Mouse (Mus musculus) forebrain, embryonic 10.5 days (tissue): Measurements from ENCODE around the gene Samd10. TPM values are rescaled to one million over a fixed set of nuclear protein-coding genes. Genes with fewer than 3 reads are reported as not detected.

Source experiments
- DNase-seq: peaks from one replicate; pipeline ENCODE4 v3.0.0-alpha.2; 2017; ENCODE audit warnings: low spot score; ENCODE audit errors: extremely low spot score
- H3K27ac ChIP-seq: fragments of 300-500 bp; sonication (generic); 2 replicates; pipeline ENCODE4 v1.5.1; 2016; ENCODE audit warnings: mild to moderate bottlenecking
- H3K27me3 ChIP-seq: fragments of 300-500 bp; sonication (generic); 2 replicates; pipeline ENCODE4 v1.6.1; 2016; ENCODE audit warnings: mild to moderate bottlenecking; ENCODE audit not compliant: poor library complexity, severe bottlenecking
- H3K36me3 ChIP-seq: fragments of 300-500 bp; sonication (generic); replicated peaks from 2 replicates; pipeline ENCODE4 v1.6.1; 2016; ENCODE audit warnings: mild to moderate bottlenecking, moderate library complexity
- H3K4me1 ChIP-seq: fragments of 300-500 bp; sonication (generic); 2 replicates; pipeline ENCODE4 v1.6.1; 2016
- H3K4me3 ChIP-seq: fragments of 300-500 bp; sonication (generic); 2 replicates; pipeline ENCODE4 v1.5.1; 2016; ENCODE audit warnings: mild to moderate bottlenecking, moderate library complexity
- H3K9me3 ChIP-seq: fragments of 300-500 bp; sonication (generic); 2 replicates; pipeline ENCODE4 v1.6.1; 2016; ENCODE audit warnings: mild to moderate bottlenecking, moderate library complexity
- WGBS: fragments of 180-500 bp; shearing (Covaris S2); methylation state at CpG from one replicate; pipeline ENCODE4 v1.1.7; 2016; 5-methylcytosine and 5-hydroxymethylcytosine counted together
- polyA plus RNA-seq: library from polyadenylated mRNA; unstranded; fragments of >200 nt; fragmentation: Nextera tagmentation; extraction: Ambion mirVana; gene quantifications from 2 replicates; pipeline ENCODE4 v1.2.1, GENCODE M21; 2016

The Samd10 gene
- 31.0 and 31.6 TPM in 2 replicates for polyA plus RNA-seq

GRCm38 (mm10) chr2:181598454-181599351, at the start of gene Samd10:
Gene Samd10, minus strand, starts transcription at chr2:181599212.
- no peaks in the 10 kb centered on the region for H3K9me3 ChIP-seq
- peak within 1 kb of the TSS; percentile 87 for H3K4me3 ChIP-seq
- H3K27me3 ChIP-seq: peaks cover 3% of the 10 kb centered on the region; the same call in 1 of the 2 replicates
- peak within 1 kb of the TSS; percentile 94 for H3K27ac ChIP-seq
- peak; percentile 62 for DNase-seq
- under 1% methylated on average over 71 of the region's 71 CpGs for WGBS
- peaks cover 16% of the 10 kb centered on the region for H3K36me3 ChIP-seq
- peaks cover 48% of the 10 kb centered on the region for H3K4me1 ChIP-seq

- no peak overlapping the region for H3K4me3 ChIP-seq
- 95% methylated on average over 6 of the region's 6 CpGs for WGBS
- DNase-seq: no peak
- no peaks in the 10 kb centered on the region for H3K4me1 ChIP-seq
- no peaks in the 10 kb centered on the region for H3K9me3 ChIP-seq
- no peak overlapping the region for H3K27ac ChIP-seq
- peaks cover 96% of the 10 kb centered on the region for H3K36me3 ChIP-seq
- no peaks in the 10 kb centered on the region for H3K27me3 ChIP-seq
These were observed 47.8 kb upstream of the Samd10 start for GRCm38 (mm10) chr2:181646626-181647472.

GRCm38 (mm10) chr2:181645666-181646065, 46.7 kb upstream of the Samd10 start:
- Histone ChIP-seq H3K4me1 (no peaks in the 10 kb centered on the region), H3K4me3 (no peak overlapping the region), H3K27me3 (no peaks in the 10 kb centered on the region), H3K9me3 (no peaks in the 10 kb centered on the region), H3K36me3 (peaks cover 96% of the 10 kb centered on the region), H3K27ac (no peak overlapping the region)
- DNase-seq: no peak
- WGBS: 91% methylated on average over 3 of the region's 3 CpGs

GRCm38 (mm10) chr2:181644361-181644760, 45.3 kb upstream of the Samd10 start:
- H3K4me1 ChIP-seq: no peaks in the 10 kb centered on the region
- no peaks in the 10 kb centered on the region for H3K9me3 ChIP-seq
- no peak overlapping the region for H3K27ac ChIP-seq
- H3K4me3 ChIP-seq: no peak overlapping the region
- DNase-seq: peak; percentile 39
- H3K36me3 ChIP-seq: peaks cover 96% of the 10 kb centered on the region
- 91% methylated on average over 2 of the region's 2 CpGs for WGBS
- H3K27me3 ChIP-seq: no peaks in the 10 kb centered on the region

GRCm38 (mm10) chr2:181635865-181636264, 36.9 kb upstream of the Samd10 start:
- Histone ChIP-seq H3K27me3 (no peaks in the 10 kb centered on the region), H3K4me1 (no peaks in the 10 kb centered on the region), H3K27ac (no peak overlapping the region), H3K4me3 (no peak overlapping the region), H3K36me3 (peaks cover 94% of the 10 kb centered on the region), H3K9me3 (no peaks in the 10 kb centered on the region)
- WGBS: 95% methylated on average over 3 of the region's 3 CpGs
- DNase-seq: no peak

- DNase-seq: no peak
- Histone ChIP-seq H3K36me3 (peaks cover 84% of the 10 kb centered on the region), H3K4me3 (no peak overlapping the region), H3K27ac (no peak overlapping the region), H3K4me1 (no peaks in the 10 kb centered on the region), H3K27me3 (no peaks in the 10 kb centered on the region), H3K9me3 (no peaks in the 10 kb centered on the region)
- 98% methylated on average over 6 of the region's 6 CpGs for WGBS
These were observed 33.6 kb upstream of the Samd10 start for GRCm38 (mm10) chr2:181632624-181633023.

- H3K27me3 ChIP-seq: no peaks in the 10 kb centered on the region
- no peaks in the 10 kb centered on the region for H3K4me1 ChIP-seq
- H3K9me3 ChIP-seq: no peaks in the 10 kb centered on the region
- H3K4me3 ChIP-seq: no peak overlapping the region
- peaks cover 77% of the 10 kb centered on the region for H3K36me3 ChIP-seq
- H3K27ac ChIP-seq: no peak overlapping the region
- no peak for DNase-seq
These were observed 29.5 kb upstream of the Samd10 start for GRCm38 (mm10) chr2:181628471-181628870.

GRCm38 (mm10) chr2:181623401-181623800, 24.4 kb upstream of the Samd10 start:
- Histone ChIP-seq H3K36me3 (peaks cover 85% of the 10 kb centered on the region), H3K27ac (no peak overlapping the region), H3K4me1 (no peaks in the 10 kb centered on the region), H3K4me3 (no peak overlapping the region), H3K9me3 (no peaks in the 10 kb centered on the region), H3K27me3 (no peaks in the 10 kb centered on the region)
- DNase-seq: no peak

- Histone ChIP-seq H3K9me3 (no peaks in the 10 kb centered on the region), H3K4me1 (no peaks in the 10 kb centered on the region), H3K27ac (no peak overlapping the region), H3K4me3 (no peak overlapping the region), H3K27me3 (no peaks in the 10 kb centered on the region), H3K36me3 (peaks cover 80% of the 10 kb centered on the region)
- 87% methylated on average over 5 of the region's 5 CpGs for WGBS
- no peak for DNase-seq
These were observed 19.9 kb upstream of the Samd10 start for GRCm38 (mm10) chr2:181618761-181619495.

- Histone ChIP-seq H3K4me1 (peaks cover 45% of the 10 kb centered on the region), H3K4me3 (peak overlapping the region; percentile 86; the same call in 1 of the 2 replicates), H3K9me3 (no peaks in the 10 kb centered on the region), H3K27ac (no peak overlapping the region), H3K36me3 (peaks cover 8% of the 10 kb centered on the region), H3K27me3 (peaks cover 3% of the 10 kb centered on the region; the same call in 1 of the 2 replicates)
- DNase-seq: no peak
- 82% methylated on average over 4 of the region's 4 CpGs for WGBS
These were observed 3.4 kb upstream of the Samd10 start for GRCm38 (mm10) chr2:181602367-181602766.

- Histone ChIP-seq H3K36me3 (peaks cover 5% of the 10 kb centered on the region), H3K9me3 (no peaks in the 10 kb centered on the region), H3K27ac (peak overlapping the region; percentile 91), H3K4me1 (peaks cover 48% of the 10 kb centered on the region), H3K4me3 (peak overlapping the region; percentile 86), H3K27me3 (peaks cover 3% of the 10 kb centered on the region; the same call in 1 of the 2 replicates)
- DNase-seq: no peak
- 33% methylated on average over 10 of the region's 10 CpGs for WGBS
These were observed 2.7 kb upstream of the Samd10 start for GRCm38 (mm10) chr2:181601751-181602145.
